Mouse (Mus musculus) MEL (cell line): ENCODE results near the gene Sppl3. TPM values are rescaled to one million over a fixed set of nuclear protein-coding genes. Genes with fewer than 3 reads are reported as not detected.

ENCODE experiments used
- DNase-seq: peaks from one replicate; pipeline ENCODE4 v3.0.0; 2011; ENCODE audit warnings: low read depth, low spot score
- H3K27ac ChIP-seq: 2 replicates; pipeline ENCODE4 v1.5.1; 2012; ENCODE audit warnings: low read depth, mild to moderate bottlenecking, control low read depth, low read length, moderate library complexity; ENCODE audit not compliant: control insufficient read depth
- H3K27me3 ChIP-seq, 2 experiments: fragments of 150-350 bp in 1 of 2; sonication (generic) in 1 of 2; 2 replicates each; pipeline ENCODE4 v1.6.1; 2012; ENCODE audit warnings: low read length in 2 of 2, mild to moderate bottlenecking in 2 of 2, improper control_type of control experiment in 1 of 2, moderate library complexity in 1 of 2; ENCODE audit not compliant: insufficient read depth in 2 of 2, control insufficient read depth in 1 of 2
- H3K36me3 ChIP-seq, 2 experiments: 2 replicates each; pipeline ENCODE4 v1.6.1; 2012 to 2014; ENCODE audit warnings: low read length in 2 of 2, improper control_type of control experiment in 1 of 2, inconsistent platforms in 1 of 2, mild to moderate bottlenecking in 1 of 2; ENCODE audit not compliant: insufficient read depth in 2 of 2, control insufficient read depth in 1 of 2
- H3K4me1 ChIP-seq, 2 experiments: fragments of 150-350 bp in 1 of 2; sonication (generic) in 1 of 2; 2 replicates each; pipeline ENCODE4 v1.6.1; 2012; ENCODE audit warnings: low read length in 2 of 2, improper control_type of control experiment in 1 of 2, mild to moderate bottlenecking in 1 of 2; ENCODE audit not compliant: insufficient read depth in 2 of 2, control insufficient read depth in 1 of 2
- H3K4me3 ChIP-seq, 2 experiments: fragments of 150-350 bp in 1 of 2; sonication (generic) in 1 of 2; 2 replicates each; pipeline ENCODE4 v1.5.1; 2012; ENCODE audit warnings: low read depth in 2 of 2, low read length in 2 of 2, mild to moderate bottlenecking in 2 of 2, moderate library complexity in 2 of 2, control low read depth in 1 of 2, improper control_type of control experiment in 1 of 2; ENCODE audit not compliant: control insufficient read depth in 1 of 2, insufficient read depth in 1 of 2
- H3K79me2 ChIP-seq: 2 replicates; pipeline ENCODE4 v1.6.1; 2012; ENCODE audit warnings: mild to moderate bottlenecking, low read length, moderate library complexity; ENCODE audit not compliant: control insufficient read depth, poor library complexity, insufficient read depth
- H3K9ac ChIP-seq: 2 replicates; pipeline ENCODE4 v1.6.1; 2012; ENCODE audit warnings: low read depth, mild to moderate bottlenecking, control low read depth, low read length, moderate library complexity; ENCODE audit not compliant: control insufficient read depth, poor library complexity, severe bottlenecking
- H3K9me3 ChIP-seq: fragments of 150-350 bp; sonication (generic); replicated peaks from 2 replicates; pipeline ENCODE4 v1.6.1; 2012; ENCODE audit warnings: mild to moderate bottlenecking, low read length, improper control_type of control experiment, moderate library complexity; ENCODE audit not compliant: insufficient read depth
- CTCF ChIP-seq, 3 experiments: IDR thresholded peaks in 2 of 3; conservative IDR thresholded peaks in 1 of 3; 2 replicates each; pipeline ENCODE4 v1.5.1; 2011 to 2012; ENCODE audit warnings: low read length in 3 of 3, low read depth in 2 of 3, mild to moderate bottlenecking in 2 of 3, improper control_type of control experiment in 1 of 3, inconsistent platforms in 1 of 3, mixed read lengths in 1 of 3, moderate library complexity in 1 of 3; ENCODE audit not compliant: control insufficient read depth in 1 of 3, insufficient read depth in 1 of 3, poor library complexity in 1 of 3, severe bottlenecking in 1 of 3
- E2F4 ChIP-seq: IDR thresholded peaks from 2 replicates; pipeline ENCODE4 v1.6.1; 2011; ENCODE audit warnings: low read depth, low read length, improper control_type of control experiment, borderline replicate concordance
- ELF1 ChIP-seq: IDR thresholded peaks from 2 replicates; pipeline ENCODE4 v1.6.1; 2014; ENCODE audit warnings: low read depth, mild to moderate bottlenecking, inconsistent platforms, low read length, improper control_type of control experiment, moderate library complexity
- EP300 ChIP-seq, 2 experiments: IDR thresholded peaks; 2 replicates each; pipeline ENCODE4 v1.6.1; 2011; ENCODE audit warnings: improper control_type of control experiment in 2 of 2, low read length in 2 of 2, low read depth in 1 of 2, mild to moderate bottlenecking in 1 of 2
- ETS1 ChIP-seq: IDR thresholded peaks from 2 replicates; pipeline ENCODE4 v1.6.1; 2012; ENCODE audit warnings: low read depth, mild to moderate bottlenecking, inconsistent platforms, low read length, improper control_type of control experiment, moderate library complexity
- GABPA ChIP-seq: IDR thresholded peaks from 2 replicates; pipeline ENCODE4 v1.6.1; 2012; ENCODE audit warnings: low read depth, mild to moderate bottlenecking, inconsistent platforms, low read length, improper control_type of control experiment, moderate library complexity
- GATA1 ChIP-seq: IDR thresholded peaks from 2 replicates; pipeline ENCODE4 v1.6.1; 2011; ENCODE audit warnings: low read depth, low read length, improper control_type of control experiment
- JUND ChIP-seq: IDR thresholded peaks from 2 replicates; pipeline ENCODE4 v1.6.1; 2011; ENCODE audit warnings: low read depth, mild to moderate bottlenecking, improper control_type of control experiment, low read length
- MAFK ChIP-seq: IDR thresholded peaks from 2 replicates; pipeline ENCODE4 v1.6.1; 2011; ENCODE audit warnings: low read depth, mild to moderate bottlenecking, low read length, improper control_type of control experiment, borderline replicate concordance
- MAX ChIP-seq: IDR thresholded peaks from 2 replicates; pipeline ENCODE4 v1.6.1; 2011; ENCODE audit warnings: low read length, improper control_type of control experiment
- MAZ ChIP-seq: IDR thresholded peaks from 2 replicates; pipeline ENCODE4 v1.6.1; 2012; ENCODE audit warnings: low read depth, mild to moderate bottlenecking, inconsistent platforms, low read length, improper control_type of control experiment
- MEF2A ChIP-seq: IDR thresholded peaks from 2 replicates; pipeline ENCODE4 v1.6.1; 2014; ENCODE audit warnings: low read depth, mild to moderate bottlenecking, inconsistent platforms, low read length, improper control_type of control experiment; ENCODE audit not compliant: poor library complexity, insufficient replicate concordance, severe bottlenecking; ENCODE audit errors: extremely low read depth
- MYB ChIP-seq: IDR thresholded peaks from 2 replicates; pipeline ENCODE4 v1.6.1; 2011; ENCODE audit warnings: mild to moderate bottlenecking, low read depth, low read length, improper control_type of control experiment
- MYC ChIP-seq: IDR thresholded peaks from 2 replicates; pipeline ENCODE4 v1.6.1; 2011; ENCODE audit warnings: low read depth, mild to moderate bottlenecking, low read length, improper control_type of control experiment, moderate library complexity
- NRF1 ChIP-seq: IDR thresholded peaks from 2 replicates; pipeline ENCODE4 v1.6.1; 2014; ENCODE audit warnings: low read depth, mild to moderate bottlenecking, inconsistent platforms, low read length, improper control_type of control experiment, moderate library complexity; ENCODE audit not compliant: poor library complexity, insufficient read depth, severe bottlenecking
- POLR2A ChIP-seq, 2 experiments: IDR thresholded peaks; 2 replicates each; pipeline ENCODE4 v1.6.1; 2011 to 2012; ENCODE audit warnings: low read length in 2 of 2, mild to moderate bottlenecking in 2 of 2, control low read depth in 1 of 2, improper control_type of control experiment in 1 of 2, low read depth in 1 of 2, moderate library complexity in 1 of 2; ENCODE audit not compliant: control insufficient read depth in 1 of 2, insufficient read depth in 1 of 2, poor library complexity in 1 of 2
- RAD21 ChIP-seq: IDR thresholded peaks from 2 replicates; pipeline ENCODE4 v1.6.1; 2011; ENCODE audit warnings: mild to moderate bottlenecking, low read depth, low read length, improper control_type of control experiment
- RCOR1 ChIP-seq: IDR thresholded peaks from 2 replicates; pipeline ENCODE4 v1.6.1; 2012; ENCODE audit warnings: low read depth, mild to moderate bottlenecking, inconsistent platforms, low read length, improper control_type of control experiment
- SIN3A ChIP-seq: IDR thresholded peaks from 2 replicates; pipeline ENCODE4 v1.6.1; 2012; ENCODE audit warnings: low read length, improper control_type of control experiment, inconsistent platforms
- SMC3 ChIP-seq: IDR thresholded peaks from 2 replicates; pipeline ENCODE4 v1.6.1; 2011; ENCODE audit warnings: low read depth, low read length, improper control_type of control experiment
- TAL1 ChIP-seq: IDR thresholded peaks from 2 replicates; pipeline ENCODE4 v1.6.1; 2012; ENCODE audit warnings: mild to moderate bottlenecking, inconsistent platforms, low read length, moderate library complexity, mixed read lengths
- TBP ChIP-seq: IDR thresholded peaks from 2 replicates; pipeline ENCODE4 v1.8.0; 2011; ENCODE audit warnings: low read depth, low read length, improper control_type of control experiment
- TCF12 ChIP-seq: IDR thresholded peaks from 2 replicates; pipeline ENCODE4 v1.6.1; 2014; ENCODE audit warnings: low read depth, mild to moderate bottlenecking, inconsistent platforms, low read length, improper control_type of control experiment, moderate library complexity
- UBTF ChIP-seq: IDR thresholded peaks from 2 replicates; pipeline ENCODE4 v1.6.1; 2012; ENCODE audit warnings: low read depth, mild to moderate bottlenecking, inconsistent platforms, low read length, improper control_type of control experiment, moderate library complexity, borderline replicate concordance; ENCODE audit not compliant: insufficient read depth
- ZKSCAN1 ChIP-seq: IDR thresholded peaks from 2 replicates; pipeline ENCODE4 v1.6.1; 2012; ENCODE audit warnings: low read depth, mild to moderate bottlenecking, inconsistent platforms, low read length, improper control_type of control experiment, moderate library complexity
- ZMIZ1 ChIP-seq: IDR thresholded peaks from 2 replicates; pipeline ENCODE4 v1.6.1; 2012; ENCODE audit warnings: low read depth, mild to moderate bottlenecking, inconsistent platforms, low read length, improper control_type of control experiment, moderate library complexity
- ZNF384 ChIP-seq: IDR thresholded peaks from 2 replicates; pipeline ENCODE4 v1.6.1; 2012; ENCODE audit warnings: low read depth, mild to moderate bottlenecking, inconsistent platforms, low read length, improper control_type of control experiment
- polyA plus RNA-seq, 2 experiments: library from polyadenylated mRNA; stranded (reverse) in 1 of 2; unstranded in 1 of 2; fragments of >175 nt in 1 of 2; fragments of >200 nt in 1 of 2; gene quantifications; 2 replicates each; pipeline versions ENCODE4 v1.2.1 to v1.2.4; 2012; ENCODE audit warnings: low replicate concordance in 2 of 2, low read depth in 1 of 2; ENCODE audit not compliant: insufficient read length in 2 of 2, insufficient read depth in 1 of 2, missing spikeins in 1 of 2
- total RNA-seq: library from RNA; depleted of rRNA; stranded (reverse); fragments of 300-350 nt; gene quantifications from 2 replicates; pipeline ENCODE4 v1.2.3, GENCODE M21; 2012

Gene Sppl3
- total and polyA plus RNA-seq, 3 experiments, result 25.8 to 50.9 TPM; not detected in 1

DNA sequence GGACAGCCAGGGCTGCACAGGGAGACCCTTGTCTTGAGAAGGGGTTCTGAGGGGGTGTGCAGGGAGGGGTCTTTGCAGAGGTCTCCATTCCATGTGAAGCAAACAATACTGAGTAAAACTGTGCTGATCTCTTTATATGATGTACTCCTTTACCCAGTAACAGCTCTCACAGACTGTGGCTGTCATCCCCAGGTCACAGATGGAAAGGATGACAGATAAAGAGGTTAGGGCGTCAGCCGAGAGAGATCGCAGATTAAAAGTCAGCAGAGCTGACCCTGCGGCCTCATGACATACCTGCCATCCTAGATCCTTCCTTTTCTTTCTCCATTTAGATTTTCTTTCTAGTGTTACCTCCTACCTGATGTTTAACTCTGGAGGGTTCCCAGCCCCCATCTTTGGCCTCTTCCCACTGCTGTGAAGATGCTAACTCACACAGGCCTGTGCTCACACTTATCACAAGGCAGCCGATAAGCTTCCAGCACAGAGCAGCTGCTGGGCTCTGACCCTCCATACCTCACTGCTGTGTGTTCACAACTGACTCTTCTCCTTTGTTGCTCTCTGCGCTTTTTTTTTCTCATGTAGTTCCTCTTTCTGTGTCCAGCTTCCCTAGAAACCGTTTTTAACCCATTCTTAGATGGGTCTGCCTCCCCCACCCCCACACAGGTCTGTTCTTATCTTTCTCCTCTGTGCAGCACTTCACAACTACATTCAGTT lies 47.8 kb downstream of the Sppl3 start (continued):
- TF ChIP-seq RCOR1 (peak; percentile 91), ZKSCAN1 (peak; percentile 50; the same call in 1 of the 2 replicates), MEF2A (0 out of 2 replicates have a peak, but pooled peaks have one; percentile 14)
- TF ChIP-seq, all 39 proteins: peak for 25

DNA sequence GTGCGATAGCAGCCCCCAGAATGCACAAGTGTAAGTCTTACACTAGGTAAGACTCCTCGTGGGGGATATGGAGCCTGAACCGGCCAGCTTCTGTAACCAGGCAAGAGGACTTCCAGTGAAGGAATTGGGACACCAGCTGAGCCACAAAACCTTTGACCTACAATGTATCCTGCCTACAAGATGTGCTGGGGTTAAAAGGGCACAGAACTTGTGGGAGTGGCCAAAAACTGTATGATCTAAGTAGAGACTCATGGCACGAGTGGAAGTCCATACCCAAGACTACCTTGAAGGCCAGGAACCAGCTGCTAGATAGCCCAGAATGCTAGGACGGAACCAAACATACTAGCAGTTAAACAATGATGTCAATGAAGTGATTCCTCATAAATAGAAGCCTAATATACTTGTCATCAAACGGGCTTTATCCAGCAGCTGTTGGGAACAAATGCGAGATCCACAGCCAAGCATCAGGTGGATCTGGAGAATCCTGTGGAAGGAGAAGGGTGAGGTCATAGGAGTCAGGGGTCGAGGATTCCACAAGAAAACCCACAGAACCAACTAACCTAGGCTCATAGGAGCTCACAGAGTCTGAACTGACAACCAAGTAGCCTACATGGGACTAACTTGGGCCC lies 49.2 kb downstream of the Sppl3 start:
- H3K79me2 ChIP-seq, result peaks cover 24% of the 10 kb centered on the region
- no peak overlapping the region for H3K4me3 ChIP-seq
- no peak overlapping the region for H3K9ac ChIP-seq
- H3K9me3 ChIP-seq, result no peaks in the 10 kb centered on the region
- H3K4me1 ChIP-seq, result peaks cover 47 to 64% of the 10 kb centered on the region in 2 experiments
- H3K27ac ChIP-seq, result peak overlapping the region; percentile 98
- H3K27me3 ChIP-seq, result no peaks in the 10 kb centered on the region
- TF ChIP-seq MYC, result no peak
- TF ChIP-seq E2F4, result no peak
- TF ChIP-seq SMC3, result no peak
- TF ChIP-seq TAL1, result no peak
- TF ChIP-seq MAX, result no peak
- TF ChIP-seq ZNF384, result no peak
- no peak for TF ChIP-seq MAFK
- TF ChIP-seq MYB, result no peak
- TF ChIP-seq SIN3A, result no peak
- TF ChIP-seq NRF1, result no peak
- TF ChIP-seq UBTF, result no peak
- no peak for TF ChIP-seq ZMIZ1
- TF ChIP-seq POLR2A (IDR thresholded peaks at IDR 0.05; ENCODE audit: control insufficient read depth in 1 of 2, insufficient read depth in 1 of 2, low read depth in 1 of 2, low read length in 2 of 2, poor library complexity in 1 of 2), result no peak
- peaks cover 0 to 71% of the 10 kb centered on the region in 2 experiments; a peak in 2 of 4 replicates for H3K36me3 ChIP-seq
- no peak for DNase-seq

DNA sequence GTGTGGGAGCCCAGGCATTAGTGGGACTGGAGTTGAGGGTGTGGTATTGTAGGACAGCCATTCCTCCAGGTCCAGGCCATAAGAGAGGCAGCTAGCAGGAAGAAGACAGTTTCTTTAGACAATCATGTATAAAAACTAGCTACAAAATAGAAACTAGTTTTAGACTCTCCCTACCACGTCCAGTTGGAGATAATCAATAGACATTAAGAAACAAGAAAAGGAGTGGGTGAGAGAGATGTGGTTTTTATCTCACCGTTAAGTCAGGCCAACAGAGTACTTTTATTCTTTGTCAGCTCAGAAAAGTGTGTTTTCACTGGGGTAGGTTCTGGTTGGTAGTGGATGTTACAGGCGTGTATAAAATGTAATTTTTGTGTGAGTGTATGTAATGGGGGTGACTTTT lies 50.0 kb downstream of the Sppl3 start:
- peak overlapping the region; percentile 15; the same call in 1 of the 2 replicates for H3K9ac ChIP-seq
- no peak for DNase-seq
- no peaks in the 10 kb centered on the region for H3K27me3 ChIP-seq
- H3K4me3 ChIP-seq, result no peak overlapping the region
- peaks cover 42 to 61% of the 10 kb centered on the region in 2 experiments for H3K4me1 ChIP-seq
- peaks cover 0 to 66% of the 10 kb centered on the region in 2 experiments; a peak in 2 of 4 replicates for H3K36me3 ChIP-seq
- peak overlapping the region; percentile 98 for H3K27ac ChIP-seq
- H3K79me2 ChIP-seq, result peaks cover 27% of the 10 kb centered on the region
- H3K9me3 ChIP-seq, result no peaks in the 10 kb centered on the region
- TF ChIP-seq POLR2A (IDR thresholded peaks at IDR 0.05; ENCODE audit: control insufficient read depth in 1 of 2, insufficient read depth in 1 of 2, low read depth in 1 of 2, low read length in 2 of 2, poor library complexity in 1 of 2) (no peak), TBP (no peak), CTCF (IDR thresholded peaks at IDR 0.05 in 2 of 3, conservative IDR thresholded peaks at IDR 0.05 in 1 of 3; ENCODE audit: control insufficient read depth in 1 of 3, insufficient read depth in 1 of 3, low read depth in 2 of 3, low read length in 3 of 3, poor library complexity in 1 of 3, severe bottlenecking in 1 of 3) (no peak), GATA1 (peak; percentile 50), MAX (no peak), JUND (no peak), ELF1 (no peak), GABPA (no peak), RAD21 (no peak), ETS1 (0 out of 2 replicates have a peak, but pooled peaks have one; percentile 16), MAZ (no peak), RCOR1 (0 out of 2 replicates have a peak, but pooled peaks have one; percentile 8), TAL1 (no peak), TCF12 (no peak), EP300 (IDR thresholded peaks at IDR 0.05; ENCODE audit: low read depth in 1 of 2, low read length in 2 of 2) (peak; percentile 50 to 61; a peak in 3 of 4 replicates), NRF1 (no peak)
